1 mouse cellular context compared by ENCODE assay signal in the genomic region with DNA sequence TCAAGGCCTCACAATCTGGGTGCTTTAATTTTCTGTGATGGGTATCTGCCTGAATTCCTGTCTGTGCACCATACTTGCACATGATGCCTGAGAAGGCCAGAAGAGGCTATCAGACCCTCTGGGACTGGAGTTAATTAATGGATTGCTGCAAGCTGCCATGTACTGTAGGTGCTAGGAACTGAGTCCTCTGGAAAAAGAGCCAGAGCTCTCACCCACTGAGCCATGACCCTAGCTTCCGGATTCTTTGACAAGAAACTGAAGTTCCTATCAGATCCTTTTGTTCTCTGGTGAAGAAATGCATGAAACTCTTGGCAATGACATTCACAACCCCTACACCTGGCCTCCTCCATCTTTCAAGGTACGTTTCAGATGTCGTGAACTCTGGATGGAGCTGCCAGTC.
A peak's percentile ranks its signal among the peaks of the same experiment; 100 is the strongest.
TF ChIP-seq lines count a peak whose summit lies in the region.

No protein-coding gene starts in this region.

TF ChIP-seq in MEL, 35 proteins besides CTCF, POLR2A, EP300 and RAD21:
- TF ChIP-seq ETS1 (IDR thresholded peaks at IDR 0.05; ENCODE audit: low read depth, low read length): peak; percentile 35; the same call in 1 of the 2 replicates
- TF ChIP-seq SIN3A (IDR thresholded peaks at IDR 0.05; ENCODE audit: low read length): peak; percentile 51; the same call in 1 of the 2 replicates
- TF ChIP-seq MAZ (IDR thresholded peaks at IDR 0.05; ENCODE audit: low read depth, low read length): no peak
- TF ChIP-seq MAFK (IDR thresholded peaks at IDR 0.05; ENCODE audit: borderline replicate concordance, low read depth, low read length): no peak
- TF ChIP-seq SMC3 (IDR thresholded peaks at IDR 0.05; ENCODE audit: low read depth, low read length): no peak
- no peak for TF ChIP-seq ZMIZ1 (IDR thresholded peaks at IDR 0.05; ENCODE audit: low read depth, low read length)
- TF ChIP-seq POLR2AphosphoS5 (IDR thresholded peaks at IDR 0.05; ENCODE audit: borderline replicate concordance, low read depth, low read length): no peak
- peak; percentile 48; the same call in 1 of the 2 replicates for TF ChIP-seq CHD1 (IDR thresholded peaks at IDR 0.05; ENCODE audit: low read depth, low read length)
- peak; percentile 30; the same call in 1 of the 2 replicates for TF ChIP-seq TCF12 (IDR thresholded peaks at IDR 0.05; ENCODE audit: low read depth, low read length)
- no peak for TF ChIP-seq ZC3H11A (IDR thresholded peaks at IDR 0.05; ENCODE audit: low read depth, low read length)
- TF ChIP-seq TAL1 (IDR thresholded peaks at IDR 0.05; ENCODE audit: low read length): no peak
- TF ChIP-seq HCFC1 (IDR thresholded peaks at IDR 0.05; ENCODE audit: low read depth, low read length): no peak
- TF ChIP-seq NELFE (IDR thresholded peaks at IDR 0.05; ENCODE audit: low read depth, low read length): no peak
- TF ChIP-seq MXI1 (IDR thresholded peaks at IDR 0.05; ENCODE audit: low read depth, low read length): no peak
- TF ChIP-seq GATA1 (IDR thresholded peaks at IDR 0.05; ENCODE audit: low read depth, low read length): peak; percentile 59
- TF ChIP-seq ELF1 (IDR thresholded peaks at IDR 0.05; ENCODE audit: low read depth, low read length): peak; percentile 78; the same call in 1 of the 2 replicates
- no peak for TF ChIP-seq GABPA (IDR thresholded peaks at IDR 0.05; ENCODE audit: low read depth, low read length)
- TF ChIP-seq RCOR1 (IDR thresholded peaks at IDR 0.05; ENCODE audit: low read depth, low read length): no peak
- no peak for TF ChIP-seq TBP (IDR thresholded peaks at IDR 0.05; ENCODE audit: low read depth, low read length)
- no peak for TF ChIP-seq USF2 (IDR thresholded peaks at IDR 0.05; ENCODE audit: borderline replicate concordance in 1 of 2, insufficient read depth in 1 of 2, low read depth in 1 of 2, low read length in 2 of 2)
- no peak for TF ChIP-seq ZNF384 (IDR thresholded peaks at IDR 0.05; ENCODE audit: low read depth, low read length)
- TF ChIP-seq CHD2 (IDR thresholded peaks at IDR 0.05; ENCODE audit: low read length): no peak
- no peak for TF ChIP-seq UBTF (IDR thresholded peaks at IDR 0.05; ENCODE audit: borderline replicate concordance, insufficient read depth, low read depth, low read length)
- no peak for TF ChIP-seq ZKSCAN1 (IDR thresholded peaks at IDR 0.05; ENCODE audit: low read depth, low read length)
- no peak for TF ChIP-seq KAT2A (conservative IDR thresholded peaks at IDR 0.05; ENCODE audit: low read depth, low read length)
- no peak for TF ChIP-seq MYB (IDR thresholded peaks at IDR 0.05; ENCODE audit: low read depth, low read length)
